Mouse (Mus musculus): ENCODE measurements around the gene Rnf150. TPM values are rescaled to one million over a fixed set of nuclear protein-coding genes. Genes with fewer than 3 reads are reported as not detected.
A peak's percentile ranks its signal among the peaks of the same experiment; 100 is the strongest.

Rnf150 gene
- polyA plus RNA-seq, 1 experiment from 2014 or later = 1.7 TPM

- ATAC-seq (ENCODE audit: insufficient read depth, low FRiP score, low TSS enrichment) = no peak
- Histone ChIP-seq H3K9me3 (ENCODE audit: control insufficient read depth, low read length) (no peaks in the 10 kb centered on the region), H3K27ac (ENCODE audit: low read depth, low read length) (no peak overlapping the region), H3K9ac (ENCODE audit: low read length) (no peak overlapping the region), H3K4me1 (ENCODE audit: control insufficient read depth, insufficient read depth, low read length) (no peaks in the 10 kb centered on the region), H3K27me3 (ENCODE audit: control insufficient read depth, insufficient read depth, low read length) (no peaks in the 10 kb centered on the region), H3K36me3 (ENCODE audit: control insufficient read depth, insufficient read depth, low read length) (no peaks in the 10 kb centered on the region), H3K4me2 (ENCODE audit: low read depth) (no peak overlapping the region), H3K4me3 (ENCODE audit: low read depth, low read length) (no peak overlapping the region)
- WGBS = 92% methylated on average over 1 of the region's 1 CpGs
- no peak for DNase-seq (ENCODE audit: low spot score)
Observed at GRCm38 (mm10) chr8:83037321-83037720, 174.2 kb downstream of the Rnf150 start.

- Histone ChIP-seq H3K27ac (ENCODE audit: low read depth, low read length) (no peak overlapping the region), H3K36me3 (ENCODE audit: control insufficient read depth, insufficient read depth, low read length) (no peaks in the 10 kb centered on the region), H3K27me3 (ENCODE audit: control insufficient read depth, insufficient read depth, low read length) (no peaks in the 10 kb centered on the region), H3K4me3 (ENCODE audit: low read depth, low read length) (no peak overlapping the region), H3K4me2 (ENCODE audit: low read depth) (no peak overlapping the region), H3K9me3 (ENCODE audit: control insufficient read depth, low read length) (no peaks in the 10 kb centered on the region), H3K9ac (ENCODE audit: low read length) (no peak overlapping the region), H3K4me1 (ENCODE audit: control insufficient read depth, insufficient read depth, low read length) (no peaks in the 10 kb centered on the region)
- WGBS = 91% methylated on average over 10 of the region's 10 CpGs
- ATAC-seq (ENCODE audit: insufficient read depth, low FRiP score, low TSS enrichment) = no peak
- DNase-seq (ENCODE audit: low spot score) = no peak
Observed at GRCm38 (mm10) chr8:83038575-83038974, 175.4 kb downstream of the Rnf150 start.

- H3K4me3 ChIP-seq (ENCODE audit: low read depth, low read length) = no peak overlapping the region
- no peaks in the 10 kb centered on the region for H3K9me3 ChIP-seq (ENCODE audit: control insufficient read depth, low read length)
- H3K9ac ChIP-seq (ENCODE audit: low read length) = no peak overlapping the region
- H3K27ac ChIP-seq (ENCODE audit: low read depth, low read length) = no peak overlapping the region
- no peaks in the 10 kb centered on the region for H3K27me3 ChIP-seq (ENCODE audit: control insufficient read depth, insufficient read depth, low read length)
- 89% methylated on average over 4 of the region's 4 CpGs for WGBS
- DNase-seq (ENCODE audit: low spot score) (no peak), ATAC-seq (ENCODE audit: insufficient read depth, low FRiP score, low TSS enrichment) (no peak)
- H3K4me1 ChIP-seq (ENCODE audit: control insufficient read depth, insufficient read depth, low read length) = no peaks in the 10 kb centered on the region
- no peaks in the 10 kb centered on the region for H3K36me3 ChIP-seq (ENCODE audit: control insufficient read depth, insufficient read depth, low read length)
- no peak overlapping the region for H3K4me2 ChIP-seq (ENCODE audit: low read depth)
Observed at GRCm38 (mm10) chr8:83041440-83041839, 178.3 kb downstream of the Rnf150 start.

GRCm38 (mm10) chr8:83046912-83047311 is 183.8 kb downstream of the Rnf150 start:
- Histone ChIP-seq H3K27ac (ENCODE audit: low read depth, low read length) (no peak overlapping the region), H3K27me3 (ENCODE audit: control insufficient read depth, insufficient read depth, low read length) (no peaks in the 10 kb centered on the region), H3K9ac (ENCODE audit: low read length) (no peak overlapping the region), H3K4me1 (ENCODE audit: control insufficient read depth, insufficient read depth, low read length) (peaks cover 5% of the 10 kb centered on the region; the same call in 1 of the 2 replicates), H3K4me3 (ENCODE audit: low read depth, low read length) (no peak overlapping the region), H3K9me3 (ENCODE audit: control insufficient read depth, low read length) (no peaks in the 10 kb centered on the region), H3K36me3 (ENCODE audit: control insufficient read depth, insufficient read depth, low read length) (no peaks in the 10 kb centered on the region), H3K4me2 (ENCODE audit: low read depth) (no peak overlapping the region)
- no peak for ATAC-seq (ENCODE audit: insufficient read depth, low FRiP score, low TSS enrichment)
- 90% methylated on average over 9 of the region's 9 CpGs for WGBS
- DNase-seq (ENCODE audit: low spot score) = no peak

GRCm38 (mm10) chr8:83048527-83048926 is 185.4 kb downstream of the Rnf150 start:
- Histone ChIP-seq H3K4me2 (ENCODE audit: low read depth) (no peak overlapping the region), H3K36me3 (ENCODE audit: control insufficient read depth, insufficient read depth, low read length) (no peaks in the 10 kb centered on the region), H3K9me3 (ENCODE audit: control insufficient read depth, low read length) (no peaks in the 10 kb centered on the region), H3K4me3 (ENCODE audit: low read depth, low read length) (no peak overlapping the region), H3K27me3 (ENCODE audit: control insufficient read depth, insufficient read depth, low read length) (no peaks in the 10 kb centered on the region), H3K4me1 (ENCODE audit: control insufficient read depth, insufficient read depth, low read length) (peaks cover 5% of the 10 kb centered on the region; the same call in 1 of the 2 replicates), H3K27ac (ENCODE audit: low read depth, low read length) (no peak overlapping the region), H3K9ac (ENCODE audit: low read length) (no peak overlapping the region)
- ATAC-seq (ENCODE audit: insufficient read depth, low FRiP score, low TSS enrichment) (no peak), DNase-seq (ENCODE audit: low spot score) (no peak)
- 63% methylated on average over 6 of the region's 6 CpGs for WGBS

- ATAC-seq (ENCODE audit: insufficient read depth, low FRiP score, low TSS enrichment) (no peak), DNase-seq (ENCODE audit: low spot score) (peak; percentile 43)
- WGBS = 57% methylated on average over 7 of the region's 7 CpGs
- Histone ChIP-seq H3K27me3 (ENCODE audit: control insufficient read depth, insufficient read depth, low read length) (no peaks in the 10 kb centered on the region), H3K9ac (ENCODE audit: low read length) (no peak overlapping the region), H3K4me3 (ENCODE audit: low read depth, low read length) (no peak overlapping the region), H3K36me3 (ENCODE audit: control insufficient read depth, insufficient read depth, low read length) (no peaks in the 10 kb centered on the region), H3K9me3 (ENCODE audit: control insufficient read depth, low read length) (no peaks in the 10 kb centered on the region), H3K27ac (ENCODE audit: low read depth, low read length) (no peak overlapping the region), H3K4me1 (ENCODE audit: control insufficient read depth, insufficient read depth, low read length) (peaks cover 5% of the 10 kb centered on the region; the same call in 1 of the 2 replicates), H3K4me2 (ENCODE audit: low read depth) (no peak overlapping the region)
Observed at GRCm38 (mm10) chr8:83049171-83049601, 186.0 kb downstream of the Rnf150 start.

GRCm38 (mm10) chr8:83049616-83050015 is 186.5 kb downstream of the Rnf150 start:
- DNase-seq (ENCODE audit: low spot score) (no peak), ATAC-seq (ENCODE audit: insufficient read depth, low FRiP score, low TSS enrichment) (no peak)
- 77% methylated on average over 1 of the region's 1 CpGs for WGBS
- Histone ChIP-seq H3K36me3 (ENCODE audit: control insufficient read depth, insufficient read depth, low read length) (no peaks in the 10 kb centered on the region), H3K9me3 (ENCODE audit: control insufficient read depth, low read length) (no peaks in the 10 kb centered on the region), H3K9ac (ENCODE audit: low read length) (no peak overlapping the region), H3K27ac (ENCODE audit: low read depth, low read length) (no peak overlapping the region), H3K4me1 (ENCODE audit: control insufficient read depth, insufficient read depth, low read length) (peaks cover 5% of the 10 kb centered on the region; the same call in 1 of the 2 replicates), H3K27me3 (ENCODE audit: control insufficient read depth, insufficient read depth, low read length) (no peaks in the 10 kb centered on the region), H3K4me2 (ENCODE audit: low read depth) (no peak overlapping the region), H3K4me3 (ENCODE audit: low read depth, low read length) (no peak overlapping the region)

- ATAC-seq (ENCODE audit: insufficient read depth, low FRiP score, low TSS enrichment) (no peak), DNase-seq (ENCODE audit: low spot score) (no peak)
- no peaks in the 10 kb centered on the region for H3K27me3 ChIP-seq (ENCODE audit: control insufficient read depth, insufficient read depth, low read length)
- no peak overlapping the region for H3K4me2 ChIP-seq (ENCODE audit: low read depth)
- H3K27ac ChIP-seq (ENCODE audit: low read depth, low read length) = no peak overlapping the region
- H3K9ac ChIP-seq (ENCODE audit: low read length) = no peak overlapping the region
- no peak overlapping the region for H3K4me3 ChIP-seq (ENCODE audit: low read depth, low read length)
- no peaks in the 10 kb centered on the region for H3K36me3 ChIP-seq (ENCODE audit: control insufficient read depth, insufficient read depth, low read length)
- H3K4me1 ChIP-seq (ENCODE audit: control insufficient read depth, insufficient read depth, low read length) = peaks cover 5% of the 10 kb centered on the region; the same call in 1 of the 2 replicates
- WGBS = 87% methylated on average over 4 of the region's 4 CpGs
- H3K9me3 ChIP-seq (ENCODE audit: control insufficient read depth, low read length) = no peaks in the 10 kb centered on the region
Observed at GRCm38 (mm10) chr8:83052896-83053295, 189.7 kb downstream of the Rnf150 start.

GRCm38 (mm10) chr8:83054801-83055200 is 191.6 kb downstream of the Rnf150 start:
- H3K9ac ChIP-seq (ENCODE audit: low read length) = no peak overlapping the region
- no peak overlapping the region for H3K27ac ChIP-seq (ENCODE audit: low read depth, low read length)
- H3K4me2 ChIP-seq (ENCODE audit: low read depth) = no peak overlapping the region
- no peaks in the 10 kb centered on the region for H3K36me3 ChIP-seq (ENCODE audit: control insufficient read depth, insufficient read depth, low read length)
- no peaks in the 10 kb centered on the region for H3K27me3 ChIP-seq (ENCODE audit: control insufficient read depth, insufficient read depth, low read length)
- ATAC-seq (ENCODE audit: insufficient read depth, low FRiP score, low TSS enrichment) = no peak
- H3K9me3 ChIP-seq (ENCODE audit: control insufficient read depth, low read length) = no peaks in the 10 kb centered on the region
- no peak overlapping the region for H3K4me3 ChIP-seq (ENCODE audit: low read depth, low read length)
- 90% methylated on average over 3 of the region's 3 CpGs for WGBS
- no peaks in the 10 kb centered on the region; the same call in 1 of the 2 replicates for H3K4me1 ChIP-seq (ENCODE audit: control insufficient read depth, insufficient read depth, low read length)
- DNase-seq (ENCODE audit: low spot score) = no peak
